22 mouse cellular contexts compared by ENCODE assay signal in genomic region chr3:115902301-115902956, GRCm38 (mm10). TPM values are rescaled to one million over a fixed set of nuclear protein-coding genes. Genes with fewer than 3 reads are reported as not detected.
DNase-seq lines count a peak whose midpoint lies in the region; ATAC-seq and TF ChIP-seq lines count a peak whose summit lies in the region.
"Had no signal": no experiment of that assay in that cellular context is flagged by ENCODE, and none has a peak within 500 bp of the region (broad histone marks: within the 10 kb centered on the region; RNA-seq: fewer than 3 reads in every experiment).

No protein-coding gene starts in this region.

- intact Hi-C loops in gastrocnemius, postnatal 14 days (cut with DNase I; ENCODE audit: low total_unique reads), result no loop called here

- no peaks in the 10 kb centered on the region for H3K9me3 ChIP-seq in liver, embryonic 16.5 days (replicated peaks; ENCODE audit: control insufficient read depth, low read length)
- H3K9me3 ChIP-seq: embryonic facial prominence, embryonic 13.5 days; heart, embryonic 10.5 days; intestine, embryonic 15.5 days; kidney, embryonic 15.5 days; liver, embryonic 13.5 days; midbrain, embryonic 13.5 days had no signal

- no peak overlapping the region for H3K9ac ChIP-seq in liver, embryonic 16.5 days (ENCODE audit: low read depth, low read length)
- H3K9ac ChIP-seq: embryonic facial prominence, embryonic 13.5 days; hindbrain, embryonic 14.5 days; intestine, embryonic 15.5 days; kidney, embryonic 15.5 days; liver, embryonic 13.5 days; midbrain, embryonic 13.5 days had no signal

- H3K27me3 ChIP-seq in spleen, adult 2 months (ENCODE audit: control insufficient read depth, insufficient read depth, low read length), result no peaks in the 10 kb centered on the region
- no peaks in the 10 kb centered on the region for H3K27me3 ChIP-seq in liver, embryonic 16.5 days (ENCODE audit: control insufficient read depth, insufficient read depth, low read depth, low read length)
- no peaks in the 10 kb centered on the region for H3K27me3 ChIP-seq in splenic B cell, adult 2 months (ENCODE audit: control insufficient read depth, insufficient read depth, low read length, poor library complexity, severe bottlenecking)
- H3K27me3 ChIP-seq: embryonic facial prominence, embryonic 13.5 days; intestine, embryonic 15.5 days; kidney, embryonic 15.5 days; liver, embryonic 13.5 days; midbrain, embryonic 13.5 days had no signal

- no peak for TF ChIP-seq POLR2A in spleen, adult 2 months (IDR thresholded peaks at IDR 0.05; ENCODE audit: low read depth, low read length)
- no peak for TF ChIP-seq POLR2A in bone marrow, adult 2 months (IDR thresholded peaks at IDR 0.05; ENCODE audit: borderline replicate concordance, control insufficient read depth, low read depth, low read length)

- ATAC-seq in liver, embryonic 16.5 days (ENCODE audit: low read depth), result 0 out of 2 replicates have a peak, but pooled peaks have one; percentile 47
- ATAC-seq: intestine, embryonic 15.5 days; midbrain, embryonic 13.5 days had no signal

- no peak overlapping the region for H3K4me3 ChIP-seq in spleen, adult 2 months (ENCODE audit: extremely low read depth, insufficient read depth, insufficient read length)
- H3K4me3 ChIP-seq in bone marrow, adult 2 months (replicated peaks; ENCODE audit: control insufficient read depth, low read depth, low read length), result no peak overlapping the region
- H3K4me3 ChIP-seq in liver, embryonic 16.5 days (ENCODE audit: low read depth, low read length), result no peak overlapping the region
- H3K4me3 ChIP-seq: embryonic facial prominence, embryonic 13.5 days; heart, embryonic 10.5 days; intestine, embryonic 15.5 days; kidney, embryonic 15.5 days; liver, embryonic 13.5 days; midbrain, embryonic 13.5 days; myocyte had no signal

- peaks cover 3% of the 10 kb centered on the region for H3K4me1 ChIP-seq in spleen, adult 2 months (ENCODE audit: control insufficient read depth, insufficient read depth, insufficient read length)
- H3K4me1 ChIP-seq in bone marrow, adult 2 months (ENCODE audit: control insufficient read depth, insufficient read depth, low read length), result peaks cover 6% of the 10 kb centered on the region
- no peaks in the 10 kb centered on the region for H3K4me1 ChIP-seq in liver, embryonic 16.5 days (ENCODE audit: control insufficient read depth, low read depth, low read length)
- H3K4me1 ChIP-seq: embryonic facial prominence, embryonic 13.5 days; heart, embryonic 10.5 days; intestine, embryonic 15.5 days; kidney, embryonic 15.5 days; liver, embryonic 13.5 days had no signal

- 44% methylated on average over 9 of the region's 9 CpGs for WGBS in spleen, adult 2 months
- WGBS in bone marrow, adult 2 months, result 32% methylated on average over 9 of the region's 9 CpGs
- WGBS in liver, embryonic 16.5 days (ENCODE audit: insufficient replicate concordance), result 53% methylated on average over 9 of the region's 9 CpGs

- H3K27ac ChIP-seq in spleen, adult 2 months (ENCODE audit: insufficient read depth, low read length), result no peak overlapping the region; the same call in 1 of the 2 replicates
- peak overlapping the region; percentile 50; the same call in 1 of the 2 replicates for H3K27ac ChIP-seq in bone marrow, adult 2 months (ENCODE audit: control insufficient read depth, insufficient read depth, low read depth, low read length, poor library complexity)
- H3K27ac ChIP-seq in liver, embryonic 16.5 days (ENCODE audit: low read length), result 0 out of 2 replicates have a peak overlapping the region, but pooled peaks have one; percentile 5
- H3K27ac ChIP-seq: embryonic facial prominence, embryonic 13.5 days; heart, embryonic 10.5 days; hindbrain, embryonic 14.5 days; intestine, embryonic 15.5 days; kidney, embryonic 15.5 days; liver, embryonic 13.5 days; midbrain, embryonic 13.5 days had no signal

- DNase-seq in spleen, adult 2 months (ENCODE audit: low read depth in 1 of 2, low spot score in 2 of 2), result peak in 1 of 2 experiments; percentile 66
- no peak for DNase-seq in spleen, postnatal 4 days (ENCODE audit: low spot score in 2 of 2)
- peak; percentile 87 for DNase-seq in splenic B cell, adult 2 months (ENCODE audit: low read depth, low spot score)
- no peak for DNase-seq in ovary, postnatal 36 days (ENCODE audit: low spot score)
- DNase-seq in gastrocnemius, postnatal 14 days, result no peak
- no peak for DNase-seq in testis, postnatal 10 days (ENCODE audit: low spot score)
- DNase-seq: adrenal gland, postnatal 10 days; cerebellum, adult 2 months; gastrocnemius, postnatal 10 days; heart, postnatal 14 days; left cerebral cortex, postnatal 4 days; liver, embryonic 13.5 days; thymus, postnatal 4 days had no signal

- H3K36me3 ChIP-seq in spleen, adult 2 months (ENCODE audit: control insufficient read depth, insufficient read depth, low read length), result peaks cover 4% of the 10 kb centered on the region; the same call in 1 of the 2 replicates
- H3K36me3 ChIP-seq in liver, embryonic 16.5 days (ENCODE audit: control insufficient read depth, insufficient read depth), result peaks cover 8% of the 10 kb centered on the region
- H3K36me3 ChIP-seq in splenic B cell, adult 2 months (ENCODE audit: control insufficient read depth, insufficient read depth, low read length, poor library complexity, severe bottlenecking), result peaks cover 2% of the 10 kb centered on the region; the same call in 1 of the 2 replicates
- H3K36me3 ChIP-seq: intestine, embryonic 15.5 days had no signal

- peak; percentile 5; the same call in 1 of the 2 replicates for TF ChIP-seq CTCF in spleen, adult 2 months (IDR thresholded peaks at IDR 0.05; ENCODE audit: extremely low read depth, insufficient read depth, insufficient read length, insufficient replicate concordance)
- TF ChIP-seq CTCF in bone marrow, adult 2 months (IDR thresholded peaks at IDR 0.05; ENCODE audit: control insufficient read depth, insufficient read depth, low read length), result peak; percentile 25; the same call in 1 of the 2 replicates

- no peak overlapping the region for H3K4me2 ChIP-seq in liver, embryonic 16.5 days (ENCODE audit: low read depth, low read length)
- H3K4me2 ChIP-seq: embryonic facial prominence, embryonic 13.5 days; hindbrain, embryonic 14.5 days; intestine, embryonic 15.5 days; kidney, embryonic 15.5 days; liver, embryonic 13.5 days; midbrain, embryonic 13.5 days had no signal

RNA-seq across cellular contexts. Expression of gene Dph5, which starts 14.8 kb away (rescaled TPM):
- 9.6 and 10.2 TPM in 2 replicates for polyA plus RNA-seq in spleen, adult 2 months (2012; rRNA removed)
- polyA plus RNA-seq in bone marrow, adult 2 months (2011; ENCODE audit: insufficient read depth, insufficient read length, low replicate concordance, missing spikeins), result 8.3 and 12.3 TPM in 2 replicates
- polyA plus RNA-seq in liver, embryonic 16.5 days (2015; fragmentation: Nextera tagmentation; extraction: Ambion mirVana), result 13.6 and 15.4 TPM in 2 replicates
- 1 to 10 TPM; 7.2 to 9.7 TPM for total RNA-seq in gastrocnemius, postnatal 14 days (2021)
